Mouse (Mus musculus) small intestine, adult 2 months (tissue): Measurements from ENCODE around the gene Alk.

Experiments used
- CTCF ChIP-seq: fragments of 200-500 bp; IDR thresholded peaks from 2 replicates; pipeline ENCODE4 v1.5.1; 2012; ENCODE audit warnings: low read depth, mild to moderate bottlenecking, control low read depth, inconsistent platforms, low read length, moderate library complexity, mixed read lengths; ENCODE audit not compliant: insufficient replicate concordance, insufficient read length; ENCODE audit errors: extremely low read depth
- POLR2A ChIP-seq: fragments of 200-500 bp; IDR thresholded peaks from 2 replicates; pipeline ENCODE4 v1.6.1; 2012; ENCODE audit warnings: low read depth, mild to moderate bottlenecking, control low read depth, inconsistent platforms, low read length, moderate library complexity

GRCm38 (mm10) chr17:72194976-72195650 lies 409.3 kb downstream of the Alk start:
- TF ChIP-seq CTCF: no peak
- no peak for TF ChIP-seq POLR2A
